9 mouse cellular contexts compared by ENCODE assay signal in the genomic region with DNA sequence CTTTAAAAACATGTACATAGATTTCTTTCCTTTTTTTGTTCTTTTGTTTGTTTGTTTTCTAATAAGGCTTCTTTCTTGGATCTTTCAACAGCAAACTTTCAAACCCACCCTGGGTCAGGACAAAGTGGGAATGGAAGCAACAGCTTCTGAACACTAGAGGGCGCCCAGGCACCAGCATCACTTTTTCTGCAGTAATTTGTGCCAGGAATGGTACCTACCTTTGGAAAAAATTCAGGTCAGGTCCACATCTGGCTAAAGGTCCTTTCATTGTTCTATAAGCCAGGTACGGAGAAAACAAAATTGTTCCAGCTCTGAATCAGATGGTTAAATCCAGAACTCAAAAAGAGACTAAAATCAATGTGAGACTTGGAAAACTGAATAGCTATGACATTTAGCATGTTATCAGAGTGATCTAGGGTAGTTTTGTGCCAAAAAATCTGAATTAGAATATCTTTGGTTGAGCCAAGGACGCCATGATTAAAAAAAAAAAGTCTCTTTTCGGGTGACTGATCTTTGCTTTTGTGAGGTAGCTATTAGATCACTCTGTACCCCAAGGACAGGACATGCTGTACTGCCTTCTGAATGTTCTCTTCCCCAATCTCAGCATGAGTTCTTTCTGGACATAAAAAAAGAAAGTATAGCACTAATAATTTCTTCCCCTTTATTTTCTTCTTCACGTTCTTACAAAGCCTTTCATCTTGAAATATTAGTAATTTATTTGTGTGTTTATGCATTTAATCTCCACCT. TPM values are rescaled to one million over a fixed set of nuclear protein-coding genes. Genes with fewer than 3 reads are reported as not detected.
DNase-seq lines count a peak whose midpoint lies in the region; TF ChIP-seq lines count a peak whose summit lies in the region.
"Had no signal": no experiment of that assay in that cellular context is flagged by ENCODE, and none has a peak within 500 bp of the region (broad histone marks: within the 10 kb centered on the region; RNA-seq: fewer than 3 reads in every experiment).

No protein-coding gene starts in this region.

- H3K27ac ChIP-seq in bone marrow, adult 2 months (ENCODE audit: control insufficient read depth, insufficient read depth, low read depth, low read length, poor library complexity), result no peak overlapping the region
- H3K27ac ChIP-seq: hindbrain, embryonic 15.5 days had no signal

- intact Hi-C loops in gastrocnemius, postnatal 14 days (cut with DNase I; ENCODE audit: low total_unique reads), result no loop called here
- intact Hi-C loops in heart, postnatal 14 days (cut with DNase I), result loop anchor here (5.0 kb wide), 2 partner anchors 53 to 73 kb away; no protein-coding TSS in a partner anchor

- H3K4me1 ChIP-seq in bone marrow, adult 2 months (ENCODE audit: control insufficient read depth, insufficient read depth, low read length), result no peaks in the 10 kb centered on the region; the same call in 1 of the 2 replicates

- TF ChIP-seq CTCF in bone marrow, adult 2 months (IDR thresholded peaks at IDR 0.05; ENCODE audit: control insufficient read depth, insufficient read depth, low read length), result peak; percentile 64

- peak; percentile 13 for DNase-seq in gastrocnemius, adult 18-20 months (ENCODE audit: low spot score)
- DNase-seq in gastrocnemius, postnatal 14 days, result no peak
- peak; percentile 9 for DNase-seq in ovary, postnatal 14 days (ENCODE audit: low spot score)
- DNase-seq in ovary, postnatal 10 days (ENCODE audit: low spot score), result no peak
- DNase-seq in heart, postnatal 14 days, result peak; percentile 33 to 43
- peak; percentile 39 for DNase-seq in mesoderm, embryonic 11.5 days (ENCODE audit: low read depth, low spot score)
- no peak for DNase-seq in c-Kit-positive CD71-positive TER-119-positive erythroid progenitor cells, embryonic 14.5 days (ENCODE audit: low spot score)

- WGBS in bone marrow, adult 2 months, result 31% methylated on average over 5 of the region's 5 CpGs

- no peak overlapping the region for H3K4me3 ChIP-seq in bone marrow, adult 2 months (replicated peaks; ENCODE audit: control insufficient read depth, low read depth, low read length)
- H3K4me3 ChIP-seq: hindbrain, embryonic 15.5 days had no signal

- no peak for TF ChIP-seq POLR2A in bone marrow, adult 2 months (IDR thresholded peaks at IDR 0.05; ENCODE audit: borderline replicate concordance, control insufficient read depth, low read depth, low read length)

RNA-seq across cellular contexts. Expression of gene Ackr1, which starts 9.5 kb away (rescaled TPM):
- total RNA-seq in gastrocnemius, adult 18-20 months (2021), result 1 to 10 TPM; 2.9 to 3.0 TPM
- total RNA-seq in gastrocnemius, postnatal 14 days (2021), result 1 to 10 TPM; 5.1 to 7.9 TPM
- 25.2 and 25.7 TPM in 2 replicates for polyA plus RNA-seq in bone marrow, adult 2 months (2011; ENCODE audit: insufficient read depth, insufficient read length, low replicate concordance, missing spikeins)
- 1 to 10 TPM in 1 of 2 experiments, under 1 TPM in 1; 0.83 to 1.3 TPM for total RNA-seq in heart, postnatal 14 days (2021)

RNA-seq across cellular contexts. Expression of gene Aim2, which starts 26.7 kb away (rescaled TPM):
- total RNA-seq in gastrocnemius, adult 18-20 months (2021), result under 1 TPM; 0.30 to 0.38 TPM
- total RNA-seq in gastrocnemius, postnatal 14 days (2021), result under 1 TPM; 0.35 to 0.69 TPM
- polyA plus RNA-seq in bone marrow, adult 2 months (2011; ENCODE audit: insufficient read depth, insufficient read length, low replicate concordance, missing spikeins), result 13.1 and 29.2 TPM in 2 replicates
- total RNA-seq in heart, postnatal 14 days (2021), result 1 to 10 TPM in 1 of 2 experiments, under 1 TPM in 1; 0.91 to 1.2 TPM

RNA-seq across cellular contexts. Expression of gene Cadm3, which starts 43.5 kb away (rescaled TPM):
- 1 to 10 TPM; 7.4 to 7.7 TPM for total RNA-seq in gastrocnemius, adult 18-20 months (2021)
- total RNA-seq in gastrocnemius, postnatal 14 days (2021), result 10 to 100 TPM; 15.4 to 21.4 TPM
- polyA plus RNA-seq in bone marrow, adult 2 months (2011; ENCODE audit: insufficient read depth, insufficient read length, low replicate concordance, missing spikeins), result 1.7 TPM in 1 of 2 replicates, not detected in the other
- 1 to 10 TPM; 3.1 to 3.2 TPM for total RNA-seq in heart, postnatal 14 days (2021)

RNA-seq across cellular contexts. Expression of gene Mptx2, which starts 46.4 kb away (rescaled TPM):
- total RNA-seq in gastrocnemius, adult 18-20 months (2021), result not detected
- not detected for total RNA-seq in gastrocnemius, postnatal 14 days (2021)
- polyA plus RNA-seq in bone marrow, adult 2 months (2011; ENCODE audit: insufficient read depth, insufficient read length, low replicate concordance, missing spikeins), result not detected in 2 replicates
- not detected for total RNA-seq in heart, postnatal 14 days (2021)
- polyA plus RNA-seq: hindbrain, embryonic 15.5 days had no signal

RNA-seq across cellular contexts. Expression of gene Olfr418, which starts 58.2 kb away (rescaled TPM):
- not detected for total RNA-seq in gastrocnemius, adult 18-20 months (2021)
- total RNA-seq in gastrocnemius, postnatal 14 days (2021), result not detected
- not detected in 2 replicates for polyA plus RNA-seq in bone marrow, adult 2 months (2011; ENCODE audit: insufficient read depth, insufficient read length, low replicate concordance, missing spikeins)
- not detected for total RNA-seq in heart, postnatal 14 days (2021)
- polyA plus RNA-seq: hindbrain, embryonic 15.5 days had no signal

Comparison
In these comparisons a context has a peak if more than half of its experiments do, and no peak if none do; other contexts are left out.
1. DNase-seq: peak in gastrocnemius, adult 18-20 months (single experiment), ovary, postnatal 14 days (single experiment), heart, postnatal 14 days (2 of 2) and mesoderm, embryonic 11.5 days (single experiment); none in gastrocnemius, postnatal 14 days (single experiment), ovary, postnatal 10 days (single experiment) and c-Kit-positive CD71-positive TER-119-positive erythroid progenitor cells, embryonic 14.5 days (single experiment).